Mouse (Mus musculus): ENCODE measurements around the gene Trappc12.

DNA sequence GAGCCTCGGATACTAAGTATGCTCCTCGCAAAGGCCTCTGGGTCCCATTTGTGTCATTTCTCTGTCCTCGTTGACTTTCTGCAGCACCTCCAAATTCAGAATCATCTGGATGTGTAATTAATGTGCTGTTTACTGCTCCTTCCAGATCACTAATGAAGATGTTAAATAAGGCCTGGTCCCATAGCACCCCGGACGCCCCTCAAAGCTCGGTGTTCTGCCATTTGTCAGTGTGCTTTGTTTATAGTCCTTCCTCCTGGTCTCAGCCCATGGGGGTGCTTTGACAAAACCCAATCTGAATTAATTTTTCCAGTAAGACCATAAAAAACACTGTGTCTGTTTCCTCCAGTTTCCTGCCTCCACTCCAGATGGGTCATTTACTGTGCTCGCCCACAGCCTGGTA lies 29.9 kb upstream of the Trappc12 start:
- no peak for TF ChIP-seq CTCF (IDR thresholded peaks at IDR 0.05; ENCODE audit: low read depth, low read length)
- TF ChIP-seq TAL1 (conservative IDR thresholded peaks at IDR 0.05; ENCODE audit: low read depth, low read length) = no peak
